16 mouse cellular contexts compared by ENCODE assay signal in the genomic region with DNA sequence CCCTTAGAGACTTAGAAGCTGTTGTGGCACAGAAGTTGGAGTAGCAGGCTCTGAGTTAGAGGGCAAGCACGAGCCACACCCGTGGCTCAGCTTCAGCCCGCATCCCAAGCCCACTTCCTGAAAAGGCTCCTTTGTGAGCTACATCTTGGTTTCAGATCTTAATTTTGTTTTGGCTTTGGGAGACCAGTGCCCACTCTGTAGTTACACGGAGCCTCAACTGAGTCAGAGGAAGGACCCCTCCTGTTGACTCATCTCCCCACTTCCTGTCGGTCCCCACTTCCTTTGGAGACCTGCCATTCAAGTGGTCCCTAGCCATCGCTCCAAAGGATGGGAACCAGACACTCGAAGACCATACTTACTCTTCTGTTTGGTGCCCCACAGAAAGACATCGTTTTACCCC. TPM values are rescaled to one million over a fixed set of nuclear protein-coding genes. Genes with fewer than 3 reads are reported as not detected.
A peak's percentile ranks its signal among the peaks of the same experiment; 100 is the strongest.
DNase-seq lines count a peak whose midpoint lies in the region; ATAC-seq and TF ChIP-seq lines count a peak whose summit lies in the region.
"Had no signal": no experiment of that assay in that cellular context is flagged by ENCODE, and none has a peak within 500 bp of the region (broad histone marks: within the 10 kb centered on the region; RNA-seq: fewer than 3 reads in every experiment).

No protein-coding gene starts in this region.

- no peaks in the 10 kb centered on the region for H3K9me3 ChIP-seq in megakaryocyte, embryonic 14.5 days
- H3K9me3 ChIP-seq: lung, embryonic 15.5 days; midbrain, embryonic 10.5 days had no signal

- H3K27me3 ChIP-seq in megakaryocyte, embryonic 14.5 days (replicated peaks), result peaks cover 2% of the 10 kb centered on the region
- H3K27me3 ChIP-seq: heart, embryonic 12.5 days; hindbrain, embryonic 12.5 days; lung, embryonic 15.5 days had no signal

- 0 out of 2 replicates have a peak overlapping the region, but pooled peaks have one; percentile 16 for H3K27ac ChIP-seq in gastrocnemius, adult 2 months
- H3K27ac ChIP-seq: hindbrain, embryonic 12.5 days; lung, embryonic 15.5 days; midbrain, embryonic 10.5 days had no signal

- no peak overlapping the region for H3K4me3 ChIP-seq in gastrocnemius, adult 2 months
- H3K4me3 ChIP-seq in megakaryocyte, embryonic 14.5 days (replicated peaks), result peak overlapping the region; percentile 80
- H3K4me3 ChIP-seq: heart, embryonic 12.5 days; hindbrain, embryonic 12.5 days; lung, embryonic 15.5 days; midbrain, embryonic 10.5 days had no signal

- intact Hi-C loops in gastrocnemius, adult 2 months (cut with DNase I), result no loop called here

- DNase-seq in gastrocnemius, adult 2 months, result no peak
- no peak for DNase-seq in gastrocnemius, postnatal 4 days (ENCODE audit: low spot score in 2 of 2)
- peak; percentile 32 for DNase-seq in 3134 (ENCODE audit: extremely low read depth, insufficient read length, low spot score)
- no peak for DNase-seq in gastrocnemius, adult 8-10 months (ENCODE audit: low spot score in 2 of 2)
- DNase-seq in kidney, postnatal 14 days, result no peak
- DNase-seq: cerebellum, adult 11 months; gastrocnemius, postnatal 14 days; kidney, adult 11 months had no signal

- ATAC-seq in activated CD4-positive, CD25-positive, alpha-beta regulatory T cell, adult 4 months, result peak; percentile 54
- no peak for ATAC-seq in frontal cortex, adult (ENCODE audit: low TSS enrichment)
- ATAC-seq: forebrain, embryonic 14.5 days had no signal

- TF ChIP-seq CTCF in gastrocnemius, adult 2 months (IDR thresholded peaks at IDR 0.05), result no peak

- H3K36me3 ChIP-seq in megakaryocyte, embryonic 14.5 days (replicated peaks; ENCODE audit: low read length), result no peaks in the 10 kb centered on the region
- H3K36me3 ChIP-seq: hindbrain, embryonic 12.5 days; lung, embryonic 15.5 days; midbrain, embryonic 10.5 days had no signal

- H3K4me1 ChIP-seq in megakaryocyte, embryonic 14.5 days, result peaks cover 73% of the 10 kb centered on the region
- H3K4me1 ChIP-seq: lung, embryonic 15.5 days had no signal

RNA-seq across cellular contexts. Expression of gene Ank, which starts 51.5 kb away (rescaled TPM):
- 100 to 1,000 TPM; 134 to 142 TPM for total RNA-seq in gastrocnemius, adult 2 months (2021)
- 10 to 100 TPM; 21.5 to 26.0 TPM for total RNA-seq in gastrocnemius, postnatal 4 days (2021)
- polyA plus RNA-seq in activated CD4-positive, CD25-positive, alpha-beta regulatory T cell, adult 4 months (2017; shearing (Covaris generic)), result 10 to 100 TPM; 11.4 to 12.1 TPM
- polyA plus RNA-seq in megakaryocyte, embryonic 14.5 days (2012; ENCODE audit: insufficient read depth, low replicate concordance), result 4.7 and 5.0 TPM in 2 replicates
- 100 to 1,000 TPM; 126 to 164 (median 145) TPM for total RNA-seq in gastrocnemius, adult 8-10 months (2022)

Comparison
In these comparisons a context has a peak if more than half of its experiments do, and no peak if none do; other contexts are left out.
1. RNA of gene Ank, which starts 51.5 kb away (total RNA-seq): 126 to 164 TPM in gastrocnemius, adult 8-10 months and 134 to 142 TPM in gastrocnemius, adult 2 months; 21.5 to 26.0 TPM in gastrocnemius, postnatal 4 days; every median in the first group is over 4 times any median in the second.